Mouse (Mus musculus): Measurements from ENCODE around the gene Krt87. TPM values are rescaled to one million over a fixed set of nuclear protein-coding genes. Genes with fewer than 3 reads are reported as not detected.

Krt87 gene
- not detected in 2 replicates for polyA plus RNA-seq (2012)

DNA sequence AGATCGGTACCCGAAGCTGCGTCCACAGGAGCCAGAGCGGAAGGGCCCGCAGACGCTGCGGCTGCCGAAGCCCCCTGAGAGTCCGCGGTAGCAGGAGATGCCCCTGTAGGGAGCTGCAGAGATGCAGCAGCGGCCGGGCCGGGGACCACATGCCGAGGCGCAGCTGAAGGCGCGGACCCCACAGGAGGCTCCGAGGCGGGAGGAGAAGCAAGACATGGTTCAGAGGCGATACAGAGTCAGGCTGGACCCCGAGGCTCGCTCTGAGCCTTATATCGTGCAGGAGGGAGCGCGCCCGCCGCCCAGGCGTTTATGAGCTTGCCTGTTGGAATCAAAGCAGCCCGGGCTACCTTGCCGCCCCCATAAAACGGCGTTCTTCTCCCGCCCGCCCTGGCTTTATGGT, at the start of gene Krt87:
Krt87 (minus strand) TSS at position 250 of the 400 bp plus-strand sequence.
- TF ChIP-seq GATA1 (IDR thresholded peaks at IDR 0.05; ENCODE audit: low read length) (no peak), TAL1 (IDR thresholded peaks at IDR 0.05; ENCODE audit: low read length) (no peak)
- Histone ChIP-seq H3K4me3 (replicated peaks) (no peak within 1 kb of the TSS), H3K27me3 (ENCODE audit: control insufficient read depth) (peaks cover 20% of the 10 kb centered on the region), H3K9me3 (ENCODE audit: control insufficient read depth, low read length) (no peaks in the 10 kb centered on the region), H3K4me1 (ENCODE audit: control insufficient read depth) (no peaks in the 10 kb centered on the region), H3K36me3 (ENCODE audit: control insufficient read depth) (no peaks in the 10 kb centered on the region)

DNA sequence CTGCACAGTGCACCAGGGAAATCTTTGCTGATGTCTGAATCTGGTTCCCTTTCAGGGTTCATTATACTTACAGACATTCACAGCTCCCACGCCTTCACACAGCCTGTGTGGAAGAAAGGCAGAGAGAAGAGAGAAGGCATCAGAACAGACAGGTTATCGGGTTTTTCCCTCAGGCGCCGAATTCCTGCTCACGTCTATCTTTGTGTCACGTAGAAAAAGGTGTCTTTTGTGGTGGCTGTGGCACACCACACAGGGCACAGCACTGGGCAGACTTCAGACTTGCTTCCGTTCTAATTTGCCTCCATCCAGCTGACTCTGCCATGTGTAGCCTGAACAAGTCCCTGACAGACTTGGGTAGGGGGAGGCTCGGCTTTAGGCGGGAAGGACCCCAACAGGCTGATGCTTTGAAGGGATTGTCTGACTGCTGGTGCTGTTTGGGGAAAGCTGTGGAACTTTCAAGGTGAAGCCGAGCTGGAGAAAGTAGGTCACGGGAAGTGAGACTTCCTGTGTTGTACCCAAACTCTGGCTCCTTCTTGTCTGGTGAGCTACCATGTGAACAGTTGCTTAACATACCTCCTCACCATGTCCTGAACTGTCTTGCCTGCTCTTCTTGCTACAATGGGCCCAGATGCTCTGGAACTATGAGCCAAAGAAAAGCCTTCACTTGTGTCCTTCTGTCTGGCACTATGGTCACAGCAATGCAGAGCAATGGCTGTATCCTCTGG, 47.5 kb upstream of the Krt87 start:
- Histone ChIP-seq H3K9me3 (ENCODE audit: control insufficient read depth, low read length) (no peaks in the 10 kb centered on the region), H3K4me3 (replicated peaks) (no peak overlapping the region), H3K36me3 (ENCODE audit: control insufficient read depth) (no peaks in the 10 kb centered on the region), H3K4me1 (ENCODE audit: control insufficient read depth) (no peaks in the 10 kb centered on the region), H3K27me3 (ENCODE audit: control insufficient read depth) (no peaks in the 10 kb centered on the region)
- TF ChIP-seq TAL1 (IDR thresholded peaks at IDR 0.05; ENCODE audit: low read length) (no peak), GATA1 (IDR thresholded peaks at IDR 0.05; ENCODE audit: low read length) (no peak)

DNA sequence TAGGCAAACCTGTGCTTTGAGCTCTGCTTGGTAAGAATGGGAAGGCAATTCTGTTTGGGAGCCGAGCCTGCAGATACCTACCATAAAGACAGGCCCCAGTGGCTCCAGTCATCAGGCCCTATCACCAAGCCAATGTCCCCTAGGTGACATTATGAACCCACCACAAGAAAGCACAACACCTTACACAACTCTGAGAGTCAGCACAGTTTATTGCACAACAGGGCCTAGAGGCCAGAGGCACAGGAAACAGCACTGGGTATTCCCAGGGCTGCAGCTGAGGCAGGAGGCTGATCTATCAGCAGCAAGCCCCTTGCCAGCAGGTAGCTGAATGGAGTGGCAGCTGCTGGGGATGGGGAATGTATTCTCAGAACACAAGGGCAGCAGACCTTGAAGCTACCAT, 46.3 kb upstream of the Krt87 start:
- H3K27me3 ChIP-seq (ENCODE audit: control insufficient read depth), result no peaks in the 10 kb centered on the region
- TF ChIP-seq TAL1 (IDR thresholded peaks at IDR 0.05; ENCODE audit: low read length), result no peak
- H3K4me1 ChIP-seq (ENCODE audit: control insufficient read depth), result no peaks in the 10 kb centered on the region
- no peak overlapping the region for H3K4me3 ChIP-seq (replicated peaks)
- no peaks in the 10 kb centered on the region for H3K9me3 ChIP-seq (ENCODE audit: control insufficient read depth, low read length)
- no peaks in the 10 kb centered on the region for H3K36me3 ChIP-seq (ENCODE audit: control insufficient read depth)

DNA sequence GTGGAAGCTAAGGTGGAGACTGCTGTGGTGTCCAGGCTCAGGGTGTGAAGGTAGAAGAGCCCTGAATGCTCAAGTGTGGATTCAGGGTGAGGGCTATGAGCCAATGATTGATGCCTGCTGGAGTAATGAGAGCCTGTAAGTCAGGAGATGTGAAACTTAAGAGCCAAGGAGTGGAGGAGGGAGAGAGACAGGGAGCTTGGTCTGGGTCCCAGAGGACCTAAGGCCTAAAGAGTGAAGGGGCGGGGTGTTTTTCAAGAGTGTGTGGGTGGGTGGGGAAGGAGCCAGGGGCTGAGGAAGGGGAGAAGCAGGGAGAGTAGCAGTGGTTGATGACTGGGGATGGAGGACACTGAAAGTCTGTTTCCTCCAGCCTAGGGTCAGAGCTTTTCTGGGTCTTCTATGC, 45.0 kb upstream of the Krt87 start:
- TF ChIP-seq GATA1 (IDR thresholded peaks at IDR 0.05; ENCODE audit: low read length) (no peak), TAL1 (IDR thresholded peaks at IDR 0.05; ENCODE audit: low read length) (no peak)
- Histone ChIP-seq H3K4me1 (ENCODE audit: control insufficient read depth) (no peaks in the 10 kb centered on the region), H3K27me3 (ENCODE audit: control insufficient read depth) (peaks cover 6% of the 10 kb centered on the region)

DNA sequence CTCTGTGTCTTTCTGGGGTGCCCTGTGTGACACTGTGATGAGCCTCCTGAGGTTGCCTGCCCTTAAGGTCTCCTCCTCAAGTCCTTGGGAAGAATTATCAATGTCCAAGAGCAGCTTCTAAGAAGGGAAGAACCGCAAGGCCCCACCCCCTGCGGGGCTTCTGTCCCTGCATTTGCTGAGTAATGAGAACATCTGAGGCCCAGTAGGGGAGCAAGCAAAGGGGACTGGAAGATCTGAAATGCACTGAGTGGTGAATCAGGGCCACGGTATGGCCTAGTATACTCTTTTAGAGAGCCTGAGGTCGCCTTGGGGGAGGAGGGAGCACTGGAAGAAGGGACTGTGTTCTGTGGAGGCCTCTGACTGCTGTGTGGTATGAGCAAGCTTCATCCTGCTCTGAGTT, 43.5 kb upstream of the Krt87 start:
- Histone ChIP-seq H3K9me3 (ENCODE audit: control insufficient read depth, low read length) (no peaks in the 10 kb centered on the region), H3K4me1 (ENCODE audit: control insufficient read depth) (no peaks in the 10 kb centered on the region), H3K27me3 (ENCODE audit: control insufficient read depth) (peaks cover 6% of the 10 kb centered on the region), H3K36me3 (ENCODE audit: control insufficient read depth) (no peaks in the 10 kb centered on the region), H3K4me3 (replicated peaks) (no peak overlapping the region)
- TF ChIP-seq TAL1 (IDR thresholded peaks at IDR 0.05; ENCODE audit: low read length), result no peak
- no peak for TF ChIP-seq GATA1 (IDR thresholded peaks at IDR 0.05; ENCODE audit: low read length)

More for the DNA sequence above, 45.0 kb upstream of the Krt87 start:
- Histone ChIP-seq H3K9me3 (ENCODE audit: control insufficient read depth, low read length) (no peaks in the 10 kb centered on the region), H3K36me3 (ENCODE audit: control insufficient read depth) (no peaks in the 10 kb centered on the region), H3K4me3 (replicated peaks) (no peak overlapping the region)

DNA sequence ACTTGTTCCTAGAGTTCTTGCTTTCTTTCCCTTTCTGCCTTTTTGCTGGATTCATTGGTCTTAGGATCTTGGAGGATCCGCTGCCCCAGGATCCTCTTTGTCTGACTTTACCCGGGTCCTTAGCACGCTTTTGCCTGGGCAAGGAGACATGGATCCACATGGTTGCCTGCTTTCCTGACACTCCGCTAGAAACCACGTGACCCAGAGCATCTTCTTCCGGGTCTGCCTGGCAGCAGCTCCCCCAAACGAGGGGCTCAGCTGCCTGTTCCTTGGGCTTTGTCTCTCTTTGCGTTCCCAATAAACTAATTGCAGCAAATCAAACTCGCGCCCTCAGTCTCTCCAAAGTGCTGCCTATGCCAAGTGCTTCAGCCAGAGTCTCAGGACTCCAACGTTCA, 41.1 kb upstream of the Krt87 start:
- no peak overlapping the region for H3K4me3 ChIP-seq (replicated peaks)
- H3K4me1 ChIP-seq (ENCODE audit: control insufficient read depth), result no peaks in the 10 kb centered on the region
- no peaks in the 10 kb centered on the region for H3K36me3 ChIP-seq (ENCODE audit: control insufficient read depth)
- TF ChIP-seq GATA1 (IDR thresholded peaks at IDR 0.05; ENCODE audit: low read length) (no peak), TAL1 (IDR thresholded peaks at IDR 0.05; ENCODE audit: low read length) (no peak)
- H3K9me3 ChIP-seq (ENCODE audit: control insufficient read depth, low read length), result no peaks in the 10 kb centered on the region
- peaks cover 6% of the 10 kb centered on the region for H3K27me3 ChIP-seq (ENCODE audit: control insufficient read depth)

DNA sequence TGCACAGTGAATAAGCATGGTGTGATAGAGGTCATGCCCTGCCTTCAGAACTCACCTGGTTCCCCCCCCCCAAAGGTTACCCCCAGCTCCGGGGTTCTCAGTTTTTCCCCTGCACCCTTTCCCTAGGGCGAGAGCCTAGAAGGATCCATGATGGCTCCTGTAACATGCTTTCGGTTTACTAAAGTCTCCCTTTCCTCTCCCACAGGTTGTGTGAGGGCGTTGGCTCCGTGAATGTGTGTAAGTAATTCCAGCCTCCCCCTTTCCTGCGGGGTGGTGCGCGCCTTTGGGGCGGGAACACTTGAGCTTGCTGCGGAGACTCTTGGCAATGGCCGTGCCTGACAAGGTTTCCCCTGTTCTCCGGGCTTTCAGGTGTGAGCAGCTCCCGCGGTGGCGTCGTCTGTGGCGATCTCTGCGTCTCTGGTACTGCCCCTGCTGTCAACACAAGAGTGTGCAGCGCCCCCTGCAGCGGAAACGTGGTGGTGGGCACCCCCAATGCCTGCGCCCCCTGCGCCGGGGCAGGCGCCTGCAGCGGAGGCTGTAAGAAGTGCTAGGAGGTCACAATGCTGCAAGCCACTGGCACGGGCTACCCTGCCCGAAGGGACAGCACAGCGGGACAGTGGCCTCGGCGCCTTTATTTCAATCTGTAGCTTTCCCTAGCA, 40.5 kb upstream of the Krt87 start:
- no peaks in the 10 kb centered on the region for H3K36me3 ChIP-seq (ENCODE audit: control insufficient read depth)
- no peak overlapping the region for H3K4me3 ChIP-seq (replicated peaks)
- no peaks in the 10 kb centered on the region for H3K4me1 ChIP-seq (ENCODE audit: control insufficient read depth)
- no peaks in the 10 kb centered on the region for H3K9me3 ChIP-seq (ENCODE audit: control insufficient read depth, low read length)
- TF ChIP-seq TAL1 (IDR thresholded peaks at IDR 0.05; ENCODE audit: low read length) (no peak), GATA1 (IDR thresholded peaks at IDR 0.05; ENCODE audit: low read length) (no peak)
- peaks cover 6% of the 10 kb centered on the region for H3K27me3 ChIP-seq (ENCODE audit: control insufficient read depth)

DNA sequence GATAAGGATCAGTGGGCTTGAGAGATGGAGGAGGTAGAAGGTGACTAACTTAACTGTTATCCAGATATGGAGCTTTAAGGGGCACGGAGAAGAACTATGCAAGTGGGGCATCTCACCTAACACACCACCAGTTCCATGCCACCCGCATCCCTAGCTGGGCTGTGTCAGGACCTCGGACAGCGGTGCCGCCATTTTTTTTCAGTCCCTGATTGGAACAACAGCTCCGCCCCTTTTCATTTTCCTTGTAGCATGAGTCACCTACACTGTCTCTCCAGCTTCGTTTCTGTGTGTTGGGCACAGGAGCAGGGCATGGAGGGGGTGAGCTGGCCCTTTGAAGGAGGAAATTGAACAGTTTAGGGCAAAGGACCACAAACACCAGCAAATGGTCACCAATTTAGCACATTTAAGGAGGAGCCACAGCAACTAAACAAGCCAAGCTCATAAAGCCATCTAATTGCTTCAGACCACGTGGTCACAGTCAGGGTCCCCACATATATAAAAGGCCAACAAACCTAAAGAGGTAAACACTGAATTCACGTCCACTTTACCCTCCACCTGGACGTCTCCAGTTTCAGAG, 34.4 kb upstream of the Krt87 start, which contains the start of gene Krt86:
Krt86 (plus strand) TSS at position 527 of the 577 bp plus-strand sequence.
- Histone ChIP-seq H3K9me3 (ENCODE audit: control insufficient read depth, low read length) (no peaks in the 10 kb centered on the region), H3K4me3 (replicated peaks) (no peak within 1 kb of the TSS), H3K27me3 (ENCODE audit: control insufficient read depth) (no peaks in the 10 kb centered on the region), H3K36me3 (ENCODE audit: control insufficient read depth) (no peaks in the 10 kb centered on the region), H3K4me1 (ENCODE audit: control insufficient read depth) (no peaks in the 10 kb centered on the region)
- TF ChIP-seq GATA1 (IDR thresholded peaks at IDR 0.05; ENCODE audit: low read length) (no peak), TAL1 (IDR thresholded peaks at IDR 0.05; ENCODE audit: low read length) (no peak)

DNA sequence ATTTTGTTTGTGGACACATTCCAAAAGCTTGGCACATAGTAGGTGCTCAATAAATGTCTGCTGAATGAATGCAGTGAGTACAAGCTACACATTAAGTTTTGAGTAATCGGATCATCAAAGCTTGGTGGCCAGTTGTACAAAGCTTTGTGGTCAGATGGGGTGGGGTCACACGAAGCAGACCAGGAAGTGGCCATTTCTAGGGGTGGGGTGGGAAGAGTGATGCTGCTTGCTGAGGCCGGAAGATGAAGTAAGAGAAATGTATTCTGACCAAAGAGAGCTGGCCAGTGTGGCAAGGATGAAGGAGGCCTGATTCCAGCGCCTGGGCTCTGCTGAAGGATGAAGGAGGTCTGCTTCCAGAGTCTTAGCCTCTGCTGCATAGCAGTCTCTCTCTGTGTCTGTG, 30.5 kb upstream of the Krt87 start:
- Histone ChIP-seq H3K36me3 (ENCODE audit: control insufficient read depth) (no peaks in the 10 kb centered on the region), H3K4me3 (replicated peaks) (no peak overlapping the region), H3K4me1 (ENCODE audit: control insufficient read depth) (no peaks in the 10 kb centered on the region), H3K27me3 (ENCODE audit: control insufficient read depth) (no peaks in the 10 kb centered on the region), H3K9me3 (ENCODE audit: control insufficient read depth, low read length) (no peaks in the 10 kb centered on the region)
- TF ChIP-seq TAL1 (IDR thresholded peaks at IDR 0.05; ENCODE audit: low read length), result no peak
- TF ChIP-seq GATA1 (IDR thresholded peaks at IDR 0.05; ENCODE audit: low read length), result no peak

Data from erythroblast, embryonic 14.5 days (primary cell).